7 mouse cellular contexts compared by ENCODE assay signal in the genomic region with DNA sequence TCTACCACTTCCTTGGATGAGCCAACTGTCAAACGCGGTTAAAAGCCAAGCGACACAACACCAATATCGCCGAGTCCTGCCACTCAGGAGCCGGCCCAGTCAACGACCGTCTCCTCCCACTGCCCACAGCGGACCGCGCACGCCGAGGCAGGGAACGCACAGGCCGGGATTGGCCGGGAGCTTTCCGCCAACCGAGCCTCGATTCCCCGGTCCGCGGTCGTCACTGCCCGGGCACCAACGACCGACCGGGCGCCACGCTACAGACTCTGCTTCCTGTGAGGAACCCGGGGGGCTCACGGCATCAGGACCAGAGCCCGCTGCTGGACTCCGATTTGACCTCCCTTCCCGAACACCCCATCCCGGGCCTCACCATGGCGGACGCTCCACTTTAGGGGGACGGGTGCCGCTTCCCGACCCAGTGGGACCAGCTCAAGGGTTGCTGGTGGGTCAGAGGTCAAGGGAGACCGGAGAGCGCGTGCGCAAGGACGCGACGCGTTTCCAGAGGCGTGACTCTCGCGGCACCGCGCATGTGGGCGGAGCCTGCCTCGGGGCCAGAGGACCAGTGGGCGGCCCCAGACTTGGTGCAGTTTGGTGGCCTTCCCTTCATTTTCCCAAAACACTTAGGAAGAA. TPM values are rescaled to one million over a fixed set of nuclear protein-coding genes. Genes with fewer than 3 reads are reported as not detected.
A peak's percentile ranks its signal among the peaks of the same experiment; 100 is the strongest.
DNase-seq lines count a peak whose midpoint lies in the region; ATAC-seq lines count a peak whose summit lies in the region.

A gene (minus strand): TSS at position 508 of the 630 bp plus-strand sequence.

- under 1% methylated on average over 56 of the region's 56 CpGs for WGBS in intestine, embryonic 15.5 days
- WGBS in midbrain, embryonic 10.5 days, result under 1% methylated on average over 56 of the region's 56 CpGs

- H3K4me1 ChIP-seq in intestine, embryonic 15.5 days (replicated peaks), result peaks cover 11% of the 10 kb centered on the region
- H3K4me1 ChIP-seq in midbrain, embryonic 10.5 days, result peaks cover 23% of the 10 kb centered on the region

- peak within 1 kb of the TSS; percentile 63 for H3K4me3 ChIP-seq in intestine, embryonic 15.5 days (replicated peaks)
- H3K4me3 ChIP-seq in midbrain, embryonic 10.5 days, result peak within 1 kb of the TSS; percentile 83

- peaks cover 11% of the 10 kb centered on the region; the same call in 1 of the 2 replicates for H3K36me3 ChIP-seq in intestine, embryonic 15.5 days
- peaks cover 15% of the 10 kb centered on the region for H3K36me3 ChIP-seq in midbrain, embryonic 10.5 days

- peak within 1 kb of the TSS; percentile 76 for H3K4me2 ChIP-seq in intestine, embryonic 15.5 days (replicated peaks)

- intact Hi-C loops in gastrocnemius, postnatal 36 days (cut with DNase I), result no loop called here
- intact Hi-C loops in left cerebral cortex, postnatal 25 days (cut with DNase I), result no loop called here

- peak; percentile 95 for ATAC-seq in intestine, embryonic 15.5 days

- H3K9ac ChIP-seq in intestine, embryonic 15.5 days, result peak within 1 kb of the TSS; percentile 68

- H3K27me3 ChIP-seq in intestine, embryonic 15.5 days (replicated peaks), result no peaks in the 10 kb centered on the region
- no peaks in the 10 kb centered on the region for H3K27me3 ChIP-seq in midbrain, embryonic 10.5 days (ENCODE audit: low read depth, poor library complexity, severe bottlenecking)

- DNase-seq in adrenal gland, adult (ENCODE audit: inconsistent age in 2 of 2, low spot score in 1 of 2), result peak; percentile 95 to 98
- DNase-seq in embryo, embryonic 10.5 days (ENCODE audit: low spot score), result peak; percentile 96
- DNase-seq in gastrocnemius, postnatal 36 days, result peak; percentile 88 to 89
- DNase-seq in left cerebral cortex, postnatal 25 days (ENCODE audit: low spot score in 2 of 2), result peak; percentile 94 to 95
- peak; percentile 92 for DNase-seq in midbrain, embryonic 10.5 days (ENCODE audit: low spot score)
- peak; percentile 88 for DNase-seq in right cerebral cortex, postnatal 4 days

- H3K27ac ChIP-seq in intestine, embryonic 15.5 days, result peak within 1 kb of the TSS; percentile 82
- peak within 1 kb of the TSS; percentile 89 for H3K27ac ChIP-seq in midbrain, embryonic 10.5 days (replicated peaks)

- H3K9me3 ChIP-seq in intestine, embryonic 15.5 days, result no peaks in the 10 kb centered on the region
- H3K9me3 ChIP-seq in midbrain, embryonic 10.5 days (replicated peaks), result no peaks in the 10 kb centered on the region

RNA-seq across cellular contexts. Expression of the gene that starts here (rescaled TPM):
- total RNA-seq in gastrocnemius, postnatal 36 days (2021), result 10 to 100 TPM; 87.0 to 91.6 TPM
- polyA plus RNA-seq in intestine, embryonic 15.5 days (2015; fragmentation: Nextera tagmentation; extraction: Ambion mirVana), result 74.5 and 84.3 TPM in 2 replicates
- 10 to 100 TPM; 67.5 to 92.8 TPM for total RNA-seq in left cerebral cortex, postnatal 25 days (2021)
- polyA plus RNA-seq in midbrain, embryonic 10.5 days (2016; fragmentation: Nextera tagmentation; extraction: Ambion mirVana), result 91.0 and 94.8 TPM in 2 replicates

Comparison
In these comparisons a context has a peak if more than half of its experiments do, and no peak if none do; other contexts are left out.
1. Peak in every context shown above with its lines: DNase-seq, ATAC-seq, H3K4me3 ChIP-seq and H3K27ac ChIP-seq.